Mouse (Mus musculus) midbrain, embryonic 15.5 days (tissue): ENCODE results near the gene Als2cr12. TPM values are rescaled to one million over a fixed set of nuclear protein-coding genes. Genes with fewer than 3 reads are reported as not detected.

Experiments
- ATAC-seq: fragments of 200-750 bp; cut with Nextera tagmentation; replicated peaks from 2 replicates; pipeline ENCODE4 v1.8.0; 2017; ENCODE audit warnings: moderate TSS enrichment
- H3K27ac ChIP-seq: fragments of 300-500 bp; sonication (generic); 2 replicates; pipeline ENCODE4 v1.5.1; 2015; ENCODE audit warnings: mild to moderate bottlenecking, inconsistent platforms
- H3K27me3 ChIP-seq: fragments of 300-500 bp; sonication (generic); replicated peaks from 2 replicates; pipeline ENCODE4 v1.6.1; 2015; ENCODE audit warnings: inconsistent platforms
- H3K36me3 ChIP-seq: fragments of 300-500 bp; sonication (generic); replicated peaks from 2 replicates; pipeline ENCODE4 v1.6.1; 2015; ENCODE audit warnings: inconsistent platforms
- H3K4me1 ChIP-seq: fragments of 300-500 bp; sonication (generic); 2 replicates; pipeline ENCODE4 v1.6.1; 2015; ENCODE audit warnings: inconsistent platforms
- H3K4me2 ChIP-seq: fragments of 300-500 bp; sonication (generic); 2 replicates; pipeline ENCODE4 v1.6.1; 2015; ENCODE audit warnings: inconsistent platforms, mild to moderate bottlenecking, moderate library complexity
- H3K4me3 ChIP-seq: fragments of 300-500 bp; sonication (generic); 2 replicates; pipeline ENCODE4 v1.5.1; 2015; ENCODE audit warnings: mild to moderate bottlenecking, inconsistent platforms
- H3K9ac ChIP-seq: fragments of 300-500 bp; sonication (generic); 2 replicates; pipeline ENCODE4 v1.6.1; 2015; ENCODE audit warnings: mild to moderate bottlenecking, inconsistent platforms
- H3K9me3 ChIP-seq: fragments of 300-500 bp; sonication (generic); 2 replicates; pipeline ENCODE4 v1.6.1; 2016; ENCODE audit warnings: inconsistent platforms
- WGBS: fragments of 180-500 bp; shearing (Covaris S2); methylation state at CpG from one replicate; pipeline ENCODE4 v1.1.7; 2015; ENCODE audit warnings: mixed read lengths; 5-methylcytosine and 5-hydroxymethylcytosine counted together
- polyA plus RNA-seq: library from polyadenylated mRNA; unstranded; fragments of >200 nt; fragmentation: Nextera tagmentation; extraction: Ambion mirVana; gene quantifications from 2 replicates; pipeline ENCODE4 v1.2.1, GENCODE M21; 2015

Als2cr12 gene
- polyA plus RNA-seq, 1 experiment from 2014 or later = not detected

DNA sequence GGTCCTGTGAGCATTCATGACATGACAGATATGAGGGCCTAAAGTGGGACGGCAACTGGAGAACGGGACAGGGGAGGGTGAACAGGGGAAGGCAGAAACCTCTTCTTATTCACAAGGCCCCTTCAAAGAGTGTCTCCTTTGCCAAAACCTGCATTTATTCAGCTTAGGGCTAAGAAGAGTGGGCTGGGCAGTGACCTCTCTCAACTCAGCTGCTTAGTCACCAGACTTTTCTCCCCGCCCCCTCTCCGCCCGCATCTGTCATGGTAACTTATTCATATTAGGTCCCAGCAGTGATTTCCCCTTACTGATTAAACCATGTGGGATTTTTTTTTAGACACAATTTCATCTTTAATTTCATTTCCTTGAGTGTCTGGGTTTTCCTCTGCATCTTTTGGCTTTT lies 30.0 kb upstream of the Als2cr12 start:
- 93% methylated on average over 5 of the region's 5 CpGs for WGBS
- Histone ChIP-seq H3K9ac (no peak overlapping the region), H3K4me1 (no peaks in the 10 kb centered on the region), H3K27me3 (no peaks in the 10 kb centered on the region), H3K36me3 (no peaks in the 10 kb centered on the region), H3K4me3 (no peak overlapping the region), H3K9me3 (no peaks in the 10 kb centered on the region), H3K4me2 (no peak overlapping the region), H3K27ac (no peak overlapping the region)
- no peak for ATAC-seq

DNA sequence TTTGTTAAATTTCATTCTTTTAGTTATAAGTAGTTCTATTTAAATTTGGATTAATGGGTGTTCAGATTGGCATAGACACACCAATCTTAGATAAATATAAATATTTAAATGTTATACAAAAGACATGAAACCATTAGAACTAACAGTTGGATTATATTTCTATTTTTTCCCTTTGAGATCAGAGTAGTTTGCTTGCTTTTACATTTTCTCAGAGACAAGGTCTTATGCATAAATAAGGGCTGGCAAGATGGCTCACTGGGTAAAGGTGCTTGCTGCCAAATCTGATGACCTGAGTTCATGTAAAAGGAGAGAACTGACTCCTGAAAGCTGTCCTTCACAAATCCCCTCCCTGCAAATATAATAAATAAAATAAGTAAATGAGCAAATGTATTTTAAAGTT lies 29.3 kb upstream of the Als2cr12 start:
- no peak overlapping the region for H3K9ac ChIP-seq
- no peaks in the 10 kb centered on the region for H3K9me3 ChIP-seq
- no peak overlapping the region for H3K27ac ChIP-seq
- no peak overlapping the region for H3K4me3 ChIP-seq
- no peak overlapping the region for H3K4me2 ChIP-seq
- H3K4me1 ChIP-seq = no peaks in the 10 kb centered on the region
- no peak for ATAC-seq
- H3K36me3 ChIP-seq = no peaks in the 10 kb centered on the region
- no peaks in the 10 kb centered on the region for H3K27me3 ChIP-seq

DNA sequence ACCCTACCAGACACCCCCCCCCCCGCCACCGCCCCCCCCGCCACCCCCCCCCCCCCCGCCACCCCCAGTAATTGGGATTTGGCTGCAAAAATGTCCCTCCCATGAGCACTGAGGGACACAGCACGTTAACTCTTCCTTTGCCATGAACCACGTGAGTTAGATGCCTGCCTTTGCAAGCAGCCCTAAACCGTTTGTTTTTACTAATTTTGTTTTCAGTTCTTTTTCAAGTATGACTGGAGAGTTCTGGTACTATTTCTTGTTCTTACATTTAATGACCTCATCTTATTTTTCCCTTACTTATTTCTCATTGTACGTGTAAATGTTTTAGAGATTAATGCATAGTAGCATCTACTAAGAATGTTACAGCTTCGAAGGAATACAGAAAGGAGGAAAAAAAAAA lies 28.7 kb upstream of the Als2cr12 start:
- H3K36me3 ChIP-seq = no peaks in the 10 kb centered on the region
- H3K4me2 ChIP-seq = no peak overlapping the region
- no peaks in the 10 kb centered on the region for H3K9me3 ChIP-seq
- 63% methylated on average over 6 of the region's 9 CpGs for WGBS
- no peak overlapping the region for H3K27ac ChIP-seq
- H3K9ac ChIP-seq = no peak overlapping the region
- no peaks in the 10 kb centered on the region for H3K4me1 ChIP-seq
- no peak overlapping the region for H3K4me3 ChIP-seq
- no peaks in the 10 kb centered on the region for H3K27me3 ChIP-seq
- no peak for ATAC-seq

DNA sequence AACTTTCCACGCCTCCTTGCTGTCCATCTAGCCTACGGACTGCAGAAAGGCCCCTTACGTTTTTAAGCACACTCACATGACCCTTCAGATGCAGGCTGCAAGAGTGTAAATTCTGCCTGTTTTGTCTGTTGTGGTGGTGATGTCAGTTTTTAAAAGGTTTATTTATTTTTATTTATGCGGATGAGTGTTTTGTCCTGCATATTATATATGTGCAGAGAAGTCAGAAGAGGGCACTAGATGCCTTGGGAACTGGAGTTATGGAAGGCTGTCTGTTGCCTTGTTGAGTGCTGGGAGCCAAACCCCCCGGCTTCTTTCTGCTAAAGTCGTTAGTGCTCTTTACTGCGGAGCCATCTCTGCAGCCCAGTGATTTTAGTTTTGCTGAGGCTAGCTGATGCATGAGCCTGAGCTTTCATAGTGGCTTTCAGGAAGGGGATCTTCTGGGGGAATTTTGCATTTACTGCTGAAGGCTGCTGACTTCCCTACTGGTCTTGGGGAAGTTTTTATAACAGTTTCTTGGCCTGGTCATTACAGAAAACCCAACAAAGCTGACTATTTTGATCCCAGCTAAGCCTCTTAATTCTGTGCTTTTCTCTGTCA lies 28.1 kb upstream of the Als2cr12 start:
- Histone ChIP-seq H3K4me1 (no peaks in the 10 kb centered on the region), H3K9me3 (no peaks in the 10 kb centered on the region), H3K4me2 (no peak overlapping the region), H3K27ac (no peak overlapping the region), H3K9ac (no peak overlapping the region), H3K4me3 (no peak overlapping the region), H3K27me3 (no peaks in the 10 kb centered on the region), H3K36me3 (no peaks in the 10 kb centered on the region)
- ATAC-seq = no peak
- 67% methylated on average over 7 of the region's 7 CpGs for WGBS

DNA sequence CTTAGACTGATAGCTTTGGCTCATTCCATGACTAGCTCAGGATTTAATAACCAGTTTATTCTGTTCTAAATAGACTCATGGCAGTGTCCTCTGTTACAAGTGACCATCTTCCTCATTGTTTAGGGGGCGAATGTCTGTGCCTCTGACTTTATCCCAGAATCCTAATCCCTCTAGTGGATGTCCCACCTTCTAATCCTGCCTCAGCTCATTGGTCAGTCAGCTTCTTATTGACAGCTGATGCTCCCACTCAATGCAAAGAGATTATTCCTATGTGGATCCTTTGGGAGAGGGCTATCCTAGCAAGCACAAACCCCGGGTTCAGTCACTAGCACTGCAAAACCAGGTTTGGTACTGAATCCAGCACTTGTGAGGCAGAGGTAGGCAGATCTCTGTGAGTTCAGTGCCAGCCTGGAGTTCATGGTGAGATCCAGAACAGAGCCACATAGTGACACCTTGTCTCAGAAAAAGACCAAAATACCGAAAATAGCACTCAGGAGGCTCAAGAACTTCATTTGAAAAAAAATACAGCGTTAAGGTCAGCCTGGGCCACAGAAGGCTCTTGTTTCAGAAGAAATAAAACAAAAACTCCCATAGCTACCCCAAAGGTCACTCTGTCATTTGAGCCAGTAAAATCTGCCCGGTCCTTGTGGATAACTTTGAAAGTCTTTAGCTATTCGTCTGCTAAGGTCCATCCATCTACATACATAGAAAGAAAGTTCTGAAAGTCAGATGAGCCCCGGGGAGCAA lies 27.4 kb upstream of the Als2cr12 start:
- no peak overlapping the region for H3K27ac ChIP-seq
- H3K27me3 ChIP-seq = no peaks in the 10 kb centered on the region
- WGBS = 61% methylated on average over 7 of the region's 7 CpGs
- no peaks in the 10 kb centered on the region for H3K9me3 ChIP-seq
- H3K36me3 ChIP-seq = no peaks in the 10 kb centered on the region
- no peak overlapping the region for H3K9ac ChIP-seq
- no peak for ATAC-seq
- no peaks in the 10 kb centered on the region for H3K4me1 ChIP-seq
- no peak overlapping the region for H3K4me3 ChIP-seq
- no peak overlapping the region for H3K4me2 ChIP-seq

DNA sequence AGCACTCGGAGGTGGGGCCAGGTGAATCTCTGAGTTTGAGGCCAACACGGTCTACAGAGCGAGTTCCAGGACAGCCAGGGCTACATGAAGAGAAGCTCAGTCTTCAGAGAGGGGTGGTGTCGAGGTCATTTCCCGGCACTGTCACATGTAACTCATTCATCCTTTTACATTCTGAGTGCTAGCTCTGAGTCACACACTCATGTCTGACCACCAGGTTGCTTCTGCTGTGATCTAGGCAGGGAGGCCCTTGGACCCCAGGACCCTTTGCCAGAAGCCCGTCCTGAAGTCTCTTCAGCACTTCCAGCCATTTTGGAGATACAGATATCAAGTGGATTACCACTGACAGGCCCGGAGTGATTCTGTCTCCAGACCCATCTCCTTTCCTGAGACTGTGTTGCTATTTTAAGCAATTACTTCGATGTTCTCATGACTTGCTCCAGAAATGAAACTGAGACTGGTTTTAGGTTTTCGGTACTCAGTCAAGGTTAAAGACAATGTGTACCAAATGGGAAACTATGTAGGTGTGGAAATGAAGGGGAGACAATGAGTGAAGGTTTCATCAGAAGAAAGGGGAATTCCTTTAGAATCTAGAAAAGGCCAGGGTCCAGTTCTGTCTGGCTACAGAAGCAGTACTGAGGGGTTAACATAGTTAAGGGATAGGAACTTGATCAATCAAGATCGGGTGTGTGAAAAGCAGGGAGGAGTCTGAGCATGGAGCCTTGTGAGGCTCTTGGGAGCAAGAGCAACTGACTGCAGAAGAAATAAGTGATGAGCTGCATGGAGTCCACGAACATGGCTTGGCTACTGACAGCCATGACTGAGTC lies 26.5 kb upstream of the Als2cr12 start:
- 90% methylated on average over 11 of the region's 11 CpGs for WGBS
- H3K4me1 ChIP-seq = no peaks in the 10 kb centered on the region
- no peak overlapping the region for H3K27ac ChIP-seq
- H3K36me3 ChIP-seq = no peaks in the 10 kb centered on the region
- H3K9ac ChIP-seq = no peak overlapping the region
- H3K4me3 ChIP-seq = no peak overlapping the region
- no peak overlapping the region for H3K4me2 ChIP-seq
- ATAC-seq = no peak
- no peaks in the 10 kb centered on the region for H3K9me3 ChIP-seq
- no peaks in the 10 kb centered on the region for H3K27me3 ChIP-seq

DNA sequence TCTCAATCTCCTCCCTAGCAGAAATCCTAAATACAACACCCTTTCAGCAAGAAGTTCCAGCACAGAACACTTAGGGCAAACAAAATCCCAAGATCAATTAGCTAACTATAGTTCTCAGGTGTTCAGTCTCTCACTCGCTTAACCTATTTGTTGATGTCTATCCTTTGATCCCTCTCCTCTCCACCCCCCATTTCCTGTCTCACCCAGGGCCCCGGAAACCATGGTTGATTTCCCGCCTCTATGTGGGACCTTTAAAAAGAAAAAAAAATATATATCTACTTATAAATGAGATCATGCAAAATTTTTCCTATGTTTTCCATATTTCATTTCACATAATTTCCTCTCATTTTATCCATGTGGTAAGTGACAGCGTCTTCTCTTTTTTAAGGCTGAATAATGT lies 25.2 kb upstream of the Als2cr12 start:
- H3K4me3 ChIP-seq = no peak overlapping the region
- no peak for ATAC-seq
- 99% methylated on average over 4 of the region's 4 CpGs for WGBS

DNA sequence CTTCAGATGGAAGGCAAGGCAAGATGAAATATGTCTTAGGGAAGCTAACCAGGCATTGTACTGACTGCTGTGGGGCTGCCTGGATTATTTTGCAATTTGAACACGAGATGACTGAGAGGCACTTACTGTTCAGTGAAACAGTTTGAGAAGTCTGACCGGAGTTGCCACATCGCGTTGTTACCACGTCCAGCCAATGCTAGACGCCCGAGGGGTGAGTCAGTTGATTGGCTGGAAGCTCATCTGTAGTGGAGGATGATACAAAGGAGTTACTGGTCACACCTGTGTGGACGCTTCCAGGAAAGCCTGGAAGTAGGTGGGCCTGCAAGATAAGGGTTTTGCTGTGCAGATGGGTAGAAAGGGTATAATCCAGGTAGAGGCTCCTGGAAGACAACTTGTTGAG lies 24.3 kb upstream of the Als2cr12 start:
- Histone ChIP-seq H3K36me3 (no peaks in the 10 kb centered on the region), H3K27ac (no peak overlapping the region), H3K4me2 (no peak overlapping the region), H3K9ac (no peak overlapping the region), H3K9me3 (no peaks in the 10 kb centered on the region), H3K27me3 (no peaks in the 10 kb centered on the region), H3K4me1 (no peaks in the 10 kb centered on the region), H3K4me3 (no peak overlapping the region)
- WGBS = 92% methylated on average over 8 of the region's 8 CpGs
- no peak for ATAC-seq

More for the DNA sequence above, 25.2 kb upstream of the Als2cr12 start:
- no peak overlapping the region for H3K4me2 ChIP-seq
- H3K9ac ChIP-seq = no peak overlapping the region
- no peaks in the 10 kb centered on the region for H3K27me3 ChIP-seq
- no peak overlapping the region for H3K27ac ChIP-seq
- H3K4me1 ChIP-seq = no peaks in the 10 kb centered on the region
- no peaks in the 10 kb centered on the region for H3K9me3 ChIP-seq
- no peaks in the 10 kb centered on the region for H3K36me3 ChIP-seq

DNA sequence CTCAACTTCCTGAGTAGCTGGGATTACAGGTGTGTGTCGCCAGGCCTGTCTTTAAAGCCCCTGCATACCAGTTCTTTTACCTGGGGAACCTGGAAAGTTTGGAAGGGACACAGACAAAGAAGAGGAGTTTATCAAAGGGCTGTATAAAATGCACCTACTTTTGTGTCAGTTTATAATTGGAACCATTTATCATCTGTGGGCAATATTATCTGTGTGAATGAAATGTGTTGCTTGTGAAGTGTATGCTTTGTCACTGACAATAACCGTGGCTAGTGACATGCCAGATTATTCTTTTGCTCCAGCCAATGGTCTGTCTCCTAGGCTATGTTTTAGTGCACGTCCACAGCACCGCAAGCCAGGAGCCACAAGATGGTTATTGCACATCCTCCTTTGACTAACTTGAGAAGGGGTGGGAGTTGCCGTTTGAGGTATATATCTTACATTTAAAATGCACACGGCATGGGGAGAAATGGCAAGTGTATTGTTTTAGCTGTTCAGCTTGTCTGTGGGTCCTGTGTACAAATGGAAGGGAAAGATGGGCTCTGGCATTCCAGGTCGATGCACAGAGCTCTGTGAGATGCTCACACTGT lies 23.7 kb upstream of the Als2cr12 start:
- H3K4me1 ChIP-seq = no peaks in the 10 kb centered on the region; the same call in 1 of the 2 replicates
- H3K4me3 ChIP-seq = no peak overlapping the region
- H3K9me3 ChIP-seq = no peaks in the 10 kb centered on the region
- no peaks in the 10 kb centered on the region for H3K27me3 ChIP-seq
- no peaks in the 10 kb centered on the region for H3K36me3 ChIP-seq
- no peak overlapping the region for H3K9ac ChIP-seq
- H3K4me2 ChIP-seq = no peak overlapping the region
- WGBS = 90% methylated on average over 7 of the region's 7 CpGs
- ATAC-seq = no peak
- no peak overlapping the region for H3K27ac ChIP-seq

DNA sequence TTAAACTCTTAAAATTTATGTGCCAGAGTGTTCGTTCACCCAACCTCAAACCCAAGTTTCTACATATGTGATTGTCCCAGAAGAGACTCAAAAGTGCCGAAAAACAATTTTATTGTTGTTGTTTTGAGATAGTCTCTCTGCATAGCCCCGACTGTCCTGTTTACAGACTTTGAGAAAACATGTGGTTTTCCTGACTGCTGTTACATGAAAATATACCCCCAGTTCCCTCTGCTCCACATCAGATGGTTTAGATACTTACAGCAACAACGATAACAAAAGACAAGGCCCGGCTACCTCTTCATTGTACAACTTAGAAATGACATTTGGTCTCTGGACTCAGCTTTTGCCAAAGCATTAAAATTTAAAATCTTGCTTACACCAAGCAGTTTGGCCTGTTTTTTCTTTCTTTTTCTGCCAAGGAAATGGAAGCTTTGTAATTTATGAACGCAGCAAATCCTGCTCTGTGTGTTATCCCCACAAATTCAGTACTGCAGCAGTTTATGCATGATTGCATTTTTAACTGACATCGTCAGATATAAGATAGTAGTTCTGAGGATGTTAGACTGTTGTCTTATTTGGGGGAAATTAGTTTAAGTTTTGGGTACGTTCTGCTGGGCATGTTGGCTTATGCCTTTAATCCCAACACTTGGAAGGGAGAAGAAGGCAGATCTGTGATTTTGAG lies 21.9 kb upstream of the Als2cr12 start:
- Histone ChIP-seq H3K36me3 (no peaks in the 10 kb centered on the region), H3K4me1 (peaks cover 6% of the 10 kb centered on the region; the same call in 1 of the 2 replicates), H3K9ac (no peak overlapping the region), H3K27me3 (no peaks in the 10 kb centered on the region), H3K9me3 (no peaks in the 10 kb centered on the region), H3K27ac (no peak overlapping the region), H3K4me2 (no peak overlapping the region), H3K4me3 (no peak overlapping the region)
- 95% methylated on average over 8 of the region's 8 CpGs for WGBS
- ATAC-seq = no peak

DNA sequence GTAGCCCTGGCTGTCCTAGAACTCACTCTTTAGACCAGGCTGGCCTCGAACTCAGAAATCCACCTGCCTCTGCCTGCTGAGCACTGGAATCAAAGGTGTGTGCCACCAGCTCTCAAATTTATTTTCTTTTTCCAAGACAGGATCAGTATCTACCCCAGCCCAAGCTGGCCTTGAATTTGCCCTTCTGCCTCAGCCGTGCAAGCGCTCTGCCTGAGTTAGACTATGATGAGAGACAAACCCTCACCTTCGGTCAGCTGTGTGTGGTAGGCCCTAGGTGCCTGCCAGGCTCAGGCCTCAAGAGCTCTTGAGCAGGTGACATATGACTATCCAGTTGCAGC lies 21.1 kb upstream of the Als2cr12 start:
- Histone ChIP-seq H3K9ac (no peak overlapping the region), H3K27me3 (no peaks in the 10 kb centered on the region), H3K4me1 (peaks cover 10% of the 10 kb centered on the region), H3K36me3 (no peaks in the 10 kb centered on the region), H3K4me3 (no peak overlapping the region), H3K27ac (no peak overlapping the region), H3K4me2 (no peak overlapping the region), H3K9me3 (no peaks in the 10 kb centered on the region)
- WGBS = 98% methylated on average over 4 of the region's 4 CpGs
- no peak for ATAC-seq
